Mouse (Mus musculus): Measurements from ENCODE around the gene Rbm7. TPM values are rescaled to one million over a fixed set of nuclear protein-coding genes. Genes with fewer than 3 reads are reported as not detected.

Rbm7 gene
- total and polyA plus RNA-seq, 3 experiments = 47.3 to 48.4 TPM; not detected in 1

GRCm38 (mm10) chr9:48476236-48477165 lies 18.6 kb downstream of the Rbm7 start:
- peak overlapping the region; percentile 82 for H3K27ac ChIP-seq (ENCODE audit: control insufficient read depth, low read depth, low read length)
- peaks cover 21 to 31% of the 10 kb centered on the region in 2 experiments for H3K36me3 ChIP-seq (ENCODE audit: control insufficient read depth in 1 of 2, insufficient read depth in 2 of 2, low read length in 2 of 2)
- peak; percentile 79 for DNase-seq (ENCODE audit: low read depth, low spot score)
- peaks cover 28% of the 10 kb centered on the region for H3K79me2 ChIP-seq (ENCODE audit: control insufficient read depth, insufficient read depth, low read length, poor library complexity)
- peak overlapping the region in 1 of 2 experiments; percentile 10; a peak in 2 of 4 replicates for H3K4me3 ChIP-seq (ENCODE audit: control insufficient read depth in 1 of 2, insufficient read depth in 1 of 2, low read depth in 2 of 2, low read length in 2 of 2)
- peaks cover 9 to 16% of the 10 kb centered on the region in 2 experiments for H3K4me1 ChIP-seq (ENCODE audit: control insufficient read depth in 1 of 2, insufficient read depth in 2 of 2, low read length in 2 of 2)
- no peaks in the 10 kb centered on the region for H3K27me3 ChIP-seq (ENCODE audit: control insufficient read depth in 1 of 2, insufficient read depth in 2 of 2, low read length in 2 of 2)
- no peaks in the 10 kb centered on the region for H3K9me3 ChIP-seq (replicated peaks; ENCODE audit: insufficient read depth, low read length)
- TF ChIP-seq TCF12 (IDR thresholded peaks at IDR 0.05; ENCODE audit: low read depth, low read length) (peak; percentile 87), ZKSCAN1 (IDR thresholded peaks at IDR 0.05; ENCODE audit: low read depth, low read length) (no peak), TBP (IDR thresholded peaks at IDR 0.05; ENCODE audit: low read depth, low read length) (0 out of 2 replicates have a peak, but pooled peaks have one; percentile 30), USF1 (IDR thresholded peaks at IDR 0.05; ENCODE audit: low read depth, low read length) (peak; percentile 52; the same call in 1 of the 2 replicates), JUND (IDR thresholded peaks at IDR 0.05; ENCODE audit: low read depth, low read length) (no peak), TAL1 (IDR thresholded peaks at IDR 0.05; ENCODE audit: low read length) (peak; percentile 83), EP300 (IDR thresholded peaks at IDR 0.05; ENCODE audit: low read depth in 1 of 2, low read length in 2 of 2) (peak; percentile 76 to 81), NRF1 (IDR thresholded peaks at IDR 0.05; ENCODE audit: insufficient read depth, low read depth, low read length, poor library complexity, severe bottlenecking) (peak; percentile 36; the same call in 1 of the 2 replicates), SIN3A (IDR thresholded peaks at IDR 0.05; ENCODE audit: low read length) (peak; percentile 90), MAX (IDR thresholded peaks at IDR 0.05; ENCODE audit: low read length) (peak; percentile 91), RCOR1 (IDR thresholded peaks at IDR 0.05; ENCODE audit: low read depth, low read length) (no peak), GATA1 (IDR thresholded peaks at IDR 0.05; ENCODE audit: low read depth, low read length) (peak; percentile 84), MXI1 (IDR thresholded peaks at IDR 0.05; ENCODE audit: low read depth, low read length) (peak; percentile 98), GABPA (IDR thresholded peaks at IDR 0.05; ENCODE audit: low read depth, low read length) (no peak), MYC (IDR thresholded peaks at IDR 0.05; ENCODE audit: low read depth, low read length) (peak; percentile 96), POLR2A (IDR thresholded peaks at IDR 0.05; ENCODE audit: control insufficient read depth in 1 of 2, insufficient read depth in 1 of 2, low read depth in 1 of 2, low read length in 2 of 2, poor library complexity in 1 of 2) (peak in 1 of 2 experiments; percentile 38; a peak in 2 of 4 replicates), ETS1 (IDR thresholded peaks at IDR 0.05; ENCODE audit: low read depth, low read length) (peak; percentile 78)
- H3K9ac ChIP-seq (ENCODE audit: control insufficient read depth, low read depth, low read length, poor library complexity, severe bottlenecking) = peak overlapping the region; percentile 36

GRCm38 (mm10) chr9:48474367-48474766 lies 20.7 kb downstream of the Rbm7 start:
- peaks cover 9 to 16% of the 10 kb centered on the region in 2 experiments for H3K4me1 ChIP-seq (ENCODE audit: control insufficient read depth in 1 of 2, insufficient read depth in 2 of 2, low read length in 2 of 2)
- TF ChIP-seq BHLHE40 (IDR thresholded peaks at IDR 0.05; ENCODE audit: borderline replicate concordance, low read depth, low read length) (no peak), CHD2 (IDR thresholded peaks at IDR 0.05; ENCODE audit: low read length) (no peak), MAZ (IDR thresholded peaks at IDR 0.05; ENCODE audit: low read depth, low read length) (no peak), SMC3 (IDR thresholded peaks at IDR 0.05; ENCODE audit: low read depth, low read length) (no peak), HCFC1 (IDR thresholded peaks at IDR 0.05; ENCODE audit: low read depth, low read length) (no peak), NRF1 (IDR thresholded peaks at IDR 0.05; ENCODE audit: insufficient read depth, low read depth, low read length, poor library complexity, severe bottlenecking) (no peak), ELF1 (IDR thresholded peaks at IDR 0.05; ENCODE audit: low read depth, low read length) (no peak)
- no peak overlapping the region for H3K27ac ChIP-seq (ENCODE audit: control insufficient read depth, low read depth, low read length)
- H3K9ac ChIP-seq (ENCODE audit: control insufficient read depth, low read depth, low read length, poor library complexity, severe bottlenecking) = no peak overlapping the region
- no peaks in the 10 kb centered on the region for H3K9me3 ChIP-seq (replicated peaks; ENCODE audit: insufficient read depth, low read length)
- DNase-seq (ENCODE audit: low read depth, low spot score) = no peak
- H3K27me3 ChIP-seq (ENCODE audit: control insufficient read depth in 1 of 2, insufficient read depth in 2 of 2, low read length in 2 of 2) = no peaks in the 10 kb centered on the region
- peaks cover 19% of the 10 kb centered on the region; the same call in 1 of the 2 replicates for H3K79me2 ChIP-seq (ENCODE audit: control insufficient read depth, insufficient read depth, low read length, poor library complexity)
- H3K36me3 ChIP-seq (ENCODE audit: control insufficient read depth in 1 of 2, insufficient read depth in 2 of 2, low read length in 2 of 2) = peaks cover 21 to 31% of the 10 kb centered on the region in 2 experiments
- no peak overlapping the region for H3K4me3 ChIP-seq (ENCODE audit: control insufficient read depth in 1 of 2, insufficient read depth in 1 of 2, low read depth in 2 of 2, low read length in 2 of 2)
